Mouse (Mus musculus): Measurements from ENCODE around the gene Fam172a.

DNA sequence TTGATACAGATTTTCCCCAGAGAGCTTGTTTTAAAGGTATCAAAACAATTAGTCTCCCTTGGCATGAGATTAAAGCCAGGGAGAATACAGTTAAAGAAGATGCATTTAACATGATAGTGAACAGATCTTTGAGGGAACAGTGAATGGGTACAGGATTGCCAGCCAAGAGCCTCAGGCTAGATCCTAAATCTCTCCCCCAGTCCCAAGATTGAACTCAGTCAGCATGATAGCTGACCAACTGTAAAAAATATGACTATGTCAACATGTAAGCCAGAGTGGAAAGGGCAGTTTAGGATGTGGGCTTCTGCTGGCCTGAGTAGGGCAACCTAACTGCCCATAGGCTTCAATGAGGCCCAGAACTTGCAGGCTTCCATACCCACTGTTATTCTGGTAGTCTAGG lies 503.6 kb downstream of the Fam172a start:
- TF ChIP-seq CTCF (IDR thresholded peaks at IDR 0.05; ENCODE audit: insufficient read depth, low read length) (no peak), POLR2A (IDR thresholded peaks at IDR 0.05; ENCODE audit: borderline replicate concordance, extremely low read depth, low read depth, low read length) (no peak)

Data from lung, adult 2 months (tissue).